Mouse (Mus musculus) MN1 (cell line): ENCODE measurements around the gene Aasdh.
"Not testable (repeated sequence)": the region's sequence is repeated elsewhere in the genome, so short reads cannot be mapped to it uniquely, and the experiment has no call there.

Experiments
- DNase-seq: peaks from one replicate; pipeline ENCODE4 v3.0.0-alpha.2; 2016; ENCODE audit warnings: low spot score

Aasdh gene

GRCm38 (mm10) chr5:76905405-76906154 is at the start of gene Aasdh:
Gene Aasdh, minus strand, starts transcription at chr5:76905514.
- peak; percentile 97 for DNase-seq

- no peak for DNase-seq
These were observed 49.1 kb upstream of the Aasdh start for GRCm38 (mm10) chr5:76954271-76954900.

DNA sequence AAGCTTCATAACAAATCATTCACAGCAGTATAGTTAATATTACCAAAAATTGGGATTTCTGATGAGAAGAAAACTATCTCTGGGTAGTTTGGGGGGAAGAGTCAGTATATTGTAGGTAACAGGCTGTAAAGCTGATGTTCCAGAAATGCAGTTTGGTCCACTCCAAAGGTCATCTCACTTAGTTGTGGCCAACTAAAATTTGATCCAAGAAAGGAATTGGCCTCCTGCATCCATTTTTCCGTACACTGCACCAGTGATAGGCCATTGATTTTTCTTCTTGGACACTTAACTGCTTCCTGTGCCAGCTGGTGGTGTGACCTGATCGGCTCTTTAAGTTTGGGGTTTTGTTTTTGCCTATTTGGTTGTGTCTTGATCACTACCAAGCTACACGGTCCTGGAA is 48.5 kb upstream of the Aasdh start:
- no peak for DNase-seq

DNA sequence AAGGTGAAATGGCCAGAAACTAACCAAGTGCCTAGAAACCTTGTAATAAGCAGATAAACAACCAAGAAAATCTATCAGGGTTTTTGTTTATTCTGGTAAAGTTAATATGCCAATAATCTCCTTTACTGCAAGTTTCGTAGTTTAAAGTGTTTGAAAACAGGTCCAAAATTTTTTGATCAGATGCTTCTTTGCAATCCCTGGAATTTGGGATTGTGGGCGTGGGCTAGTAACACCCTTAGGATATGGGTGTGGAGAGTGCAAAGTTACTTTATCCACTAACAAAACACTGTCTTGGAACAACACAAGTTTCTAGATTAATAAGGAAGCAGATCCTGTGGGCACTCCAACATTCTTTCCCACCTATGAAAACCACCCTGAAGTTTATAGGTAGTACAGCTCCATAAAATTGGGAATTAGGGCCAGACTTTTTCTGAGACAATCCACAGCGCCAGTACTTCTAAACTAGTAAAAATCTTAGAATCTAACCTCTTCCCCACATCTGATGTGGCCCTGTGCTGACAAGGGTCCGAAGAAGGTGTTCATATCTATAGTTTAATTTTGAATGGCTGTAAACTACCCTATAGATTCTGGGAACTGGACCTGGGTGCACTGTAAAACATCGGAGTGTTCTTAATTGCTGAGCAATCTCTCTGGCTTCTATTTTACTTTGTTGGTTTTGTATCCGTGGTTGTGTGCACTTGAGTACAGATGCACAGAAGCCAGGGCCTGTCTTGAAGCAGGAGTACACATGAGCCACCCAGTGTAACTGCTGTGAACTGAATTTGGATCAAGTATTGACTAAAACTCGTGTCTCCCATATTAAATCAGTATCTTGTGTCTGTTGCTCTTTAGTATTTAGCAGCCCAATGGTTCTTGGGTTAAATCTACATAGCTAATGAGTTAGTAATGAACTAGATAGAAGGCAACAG is 47.1 kb upstream of the Aasdh start:
- no peak for DNase-seq

- peak; percentile 97 for DNase-seq
These were observed 46.1 kb upstream of the Aasdh start, which contains the start of the genes Paics and Ppat for GRCm38 (mm10) chr5:76951106-76952027. Gene Paics, plus strand, starts transcription at chr5:76951307. Gene Ppat, minus strand, starts transcription at chr5:76951578.

DNA sequence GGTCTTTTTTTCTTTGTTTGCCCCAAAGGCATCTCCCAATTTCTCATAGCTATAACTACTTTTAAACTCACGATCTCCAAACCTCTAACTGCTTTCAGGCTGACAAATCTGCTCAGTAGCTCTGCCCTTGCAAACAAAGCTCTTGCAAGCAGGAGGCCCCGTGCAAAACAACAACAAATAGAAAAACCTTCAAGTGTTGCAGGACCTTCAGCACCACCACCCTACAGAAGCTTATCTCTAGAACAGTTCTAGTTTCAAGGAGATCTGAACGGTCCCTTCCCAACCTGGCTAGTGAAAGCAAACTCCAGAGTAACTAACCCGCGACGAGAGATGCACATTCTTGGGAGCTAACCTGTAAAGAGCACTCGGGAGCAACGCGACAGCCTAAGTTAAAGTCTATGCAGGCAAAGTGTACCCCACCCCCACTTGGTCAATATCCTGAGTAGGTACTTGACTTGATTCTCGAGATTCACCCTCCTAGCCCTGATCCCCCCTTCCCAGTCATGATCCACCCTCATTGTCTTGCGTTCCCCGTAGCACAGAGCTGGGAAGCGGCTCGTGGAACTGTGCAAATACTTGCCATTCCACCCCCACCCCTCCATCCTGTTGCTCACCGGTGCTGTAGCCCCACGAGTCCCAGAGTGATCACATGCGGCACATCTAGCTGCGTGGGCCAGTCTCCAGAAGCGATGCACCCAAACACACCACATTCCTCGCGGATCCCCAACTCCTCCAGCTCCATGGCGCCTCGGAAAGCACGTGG is 45.2 kb upstream of the Aasdh start:
- no peak for DNase-seq

GRCm38 (mm10) chr5:76947758-76948157 is 42.4 kb upstream of the Aasdh start:
- DNase-seq, result no peak

DNA sequence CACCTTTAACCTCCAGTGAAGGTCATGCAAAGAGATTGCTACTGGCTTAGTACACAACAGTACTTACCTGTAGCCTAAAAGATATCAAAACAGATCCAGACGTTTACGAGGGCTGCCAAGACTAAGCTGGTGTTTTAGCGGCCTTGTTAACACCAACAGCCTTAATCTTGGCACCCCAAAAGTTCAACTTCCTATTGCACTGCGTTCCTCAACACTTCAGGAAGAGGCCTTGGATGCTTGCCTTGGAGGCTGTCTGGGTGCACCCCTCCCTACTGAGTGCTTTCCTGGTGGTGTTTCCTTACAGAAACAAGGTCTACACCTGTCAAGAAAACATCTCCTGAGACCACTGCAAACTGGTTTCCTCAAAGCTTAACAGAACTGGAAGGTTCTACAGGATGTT is 41.8 kb upstream of the Aasdh start:
- no peak for DNase-seq

DNA sequence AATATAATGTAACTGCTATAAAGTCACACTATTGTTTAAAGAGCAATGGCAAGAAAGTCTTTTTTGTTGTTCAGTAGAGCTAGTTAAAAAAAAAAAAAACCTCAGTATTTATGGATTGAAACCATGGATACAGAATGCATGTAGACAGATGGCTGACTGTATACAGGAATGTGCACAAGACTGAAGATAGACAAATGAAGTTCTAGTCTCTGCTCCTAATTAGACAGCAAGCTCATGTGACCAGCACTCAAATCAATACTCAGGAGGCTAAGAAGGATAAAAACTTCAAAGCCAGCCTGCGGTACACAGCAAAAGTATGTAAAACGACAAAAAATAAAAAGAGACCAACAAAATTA is 40.3 kb upstream of the Aasdh start:
- no peak for DNase-seq

DNA sequence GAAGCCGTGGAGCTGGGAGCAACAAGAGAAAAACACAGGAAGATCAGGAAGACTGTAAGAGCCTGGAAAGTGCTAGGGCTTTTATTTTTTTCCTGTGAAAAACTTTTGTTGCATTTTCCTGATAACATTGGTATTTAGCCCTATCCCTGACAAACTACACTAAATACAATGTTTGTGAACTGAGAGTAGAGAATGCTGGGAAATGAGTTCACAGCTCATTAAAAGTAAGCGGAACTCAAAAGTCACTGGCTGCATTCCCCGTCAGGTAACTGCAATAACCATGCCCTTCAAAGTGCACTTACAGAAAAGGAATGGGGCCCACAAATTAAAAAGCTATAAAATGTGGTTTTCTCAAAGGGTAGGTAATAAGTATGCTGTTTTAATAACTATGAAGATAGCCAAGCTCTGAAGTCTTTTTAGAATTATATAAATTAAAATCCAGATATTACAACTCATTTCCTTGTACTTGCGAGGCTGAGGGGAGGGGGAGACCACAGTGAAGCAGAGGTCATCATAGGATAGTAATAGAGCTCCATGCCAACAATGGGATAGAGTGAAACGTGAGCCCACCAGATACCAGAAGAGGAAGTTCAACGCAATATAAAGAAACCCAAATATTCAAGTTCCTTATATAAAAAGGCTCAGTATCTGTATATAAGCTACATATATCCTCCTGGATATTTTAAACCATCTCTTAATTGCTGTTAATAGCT is 39.8 kb upstream of the Aasdh start:
- DNase-seq, result no peak

DNA sequence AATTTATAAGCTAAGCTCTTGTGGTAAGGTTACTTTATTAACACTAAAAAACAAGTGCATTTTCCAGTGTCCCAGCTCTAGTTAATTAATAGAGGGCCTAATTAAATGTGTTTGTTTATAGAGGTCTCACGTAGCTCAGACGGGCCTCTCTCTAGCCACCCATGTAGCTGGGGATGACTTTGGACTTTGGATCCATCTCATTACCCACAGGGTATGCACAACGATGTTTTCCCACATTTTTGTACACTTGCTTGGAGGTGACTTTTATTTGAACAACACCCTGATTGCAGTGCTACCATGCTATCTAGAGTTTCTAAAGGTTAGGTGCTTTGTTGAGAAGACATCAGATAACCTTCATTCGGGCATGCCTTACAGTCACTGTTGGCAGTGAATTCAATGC is 37.2 kb upstream of the Aasdh start:
- no peak for DNase-seq

DNA sequence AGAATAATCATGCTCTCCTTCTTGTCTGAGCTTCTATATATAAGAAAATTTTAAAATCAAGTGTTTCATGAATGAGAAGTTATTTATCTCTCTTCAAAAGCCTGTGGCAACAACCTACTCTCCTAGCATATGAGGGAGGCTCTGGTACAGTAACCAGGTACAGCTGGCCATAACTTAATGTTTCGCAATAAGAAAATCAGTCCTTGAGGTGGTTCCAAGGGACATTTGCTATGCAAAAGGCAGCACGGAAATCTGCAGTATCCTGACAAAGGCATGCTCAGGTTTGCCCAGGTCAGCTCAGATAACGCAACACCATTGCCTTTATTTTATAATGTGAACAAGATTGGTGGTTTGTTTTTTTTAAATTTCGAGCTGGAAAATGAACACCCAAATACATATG is 36.7 kb upstream of the Aasdh start:
- no peak for DNase-seq

- no peak for DNase-seq
These were observed 34.4 kb upstream of the Aasdh start for GRCm38 (mm10) chr5:76939717-76940116.

DNA sequence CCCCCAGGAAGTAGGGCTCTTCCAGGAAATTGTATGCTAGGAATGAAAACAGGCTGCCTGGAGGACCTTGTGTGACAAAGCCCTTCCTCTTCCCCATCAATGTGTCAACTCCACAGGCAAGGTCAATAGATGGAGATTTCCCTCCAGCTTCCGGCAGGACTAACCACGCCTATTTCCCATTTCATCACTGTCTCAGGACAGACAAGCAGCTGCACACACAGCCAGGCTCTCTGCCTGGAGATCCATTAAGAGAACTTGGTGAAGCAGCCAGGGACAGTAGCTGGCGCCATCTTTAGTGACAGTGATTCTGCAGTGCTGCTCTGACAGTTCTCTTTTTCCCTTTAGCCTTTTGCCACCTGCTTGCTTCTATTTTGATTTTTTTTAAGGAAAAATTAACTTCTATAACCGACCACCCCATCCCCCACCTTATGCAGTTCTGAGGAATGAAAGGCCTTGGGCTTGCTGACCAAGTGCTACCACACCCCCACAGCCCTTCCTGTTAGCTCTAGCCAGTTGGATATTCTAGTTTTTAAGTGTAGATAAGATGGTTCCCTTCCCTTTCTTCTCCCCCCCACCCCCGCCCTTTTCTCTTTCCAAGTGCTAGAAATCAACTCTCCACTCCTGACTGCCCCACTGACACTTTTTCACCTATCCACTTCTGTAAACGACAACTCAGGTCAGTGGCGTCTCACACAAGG is 24.0 kb upstream of the Aasdh start:
- peak; percentile 76 for DNase-seq

DNA sequence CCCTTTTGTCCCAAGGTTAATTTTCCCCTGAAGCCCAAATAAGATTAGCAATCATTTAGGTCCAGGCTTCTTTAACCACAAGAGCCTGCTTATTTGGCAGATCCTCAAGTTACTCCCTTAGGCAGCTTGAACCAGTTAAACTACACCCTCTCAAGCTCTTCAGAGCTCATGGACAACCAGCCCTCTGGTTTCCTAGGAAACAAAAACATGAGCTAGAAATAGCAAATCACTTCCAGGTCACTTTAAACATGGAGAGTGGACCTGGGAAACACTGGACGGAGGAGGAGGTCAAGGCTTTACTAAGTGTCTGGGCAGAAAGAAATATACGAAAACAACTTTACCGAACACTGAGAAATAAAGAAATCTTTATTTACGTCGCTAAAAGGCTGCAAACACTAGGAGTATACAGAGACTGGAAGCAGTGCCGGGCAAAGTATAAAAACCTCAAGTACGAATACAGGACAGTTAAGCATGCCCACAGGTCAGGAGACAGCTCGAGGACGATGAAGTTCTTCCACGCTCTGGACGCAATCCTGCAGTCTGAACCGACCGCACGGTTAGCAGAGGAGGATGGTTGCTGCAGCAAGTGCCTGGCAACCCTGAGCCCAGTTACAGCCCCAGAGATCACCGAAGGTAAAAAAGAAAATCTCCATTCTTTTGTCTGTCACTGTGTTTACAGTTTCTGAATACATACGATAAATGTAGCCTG is 23.0 kb upstream of the Aasdh start:
- peak; percentile 88 for DNase-seq

- DNase-seq, result no peak
These were observed 19.0 kb upstream of the Aasdh start for GRCm38 (mm10) chr5:76924296-76924695.

DNA sequence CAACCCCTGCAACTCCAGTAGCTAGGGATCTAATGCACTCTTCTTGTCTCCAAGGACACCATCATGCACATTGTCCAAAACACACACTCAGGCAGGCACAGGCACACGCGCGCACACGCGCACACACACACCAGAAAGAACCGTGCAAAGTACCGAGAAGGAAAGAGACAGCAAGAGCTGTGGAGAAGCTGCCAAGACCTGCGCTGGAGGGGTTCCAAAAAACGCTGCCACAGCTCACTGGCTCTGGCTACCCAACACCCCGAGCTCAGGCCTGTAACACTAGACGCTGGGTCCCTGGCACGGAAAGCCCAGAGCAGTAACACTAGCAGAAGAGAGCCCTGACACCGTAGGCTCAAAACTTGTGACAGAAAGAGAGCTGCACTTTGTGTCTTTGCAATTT is 18.1 kb upstream of the Aasdh start:
- DNase-seq, result peak; percentile 81

DNA sequence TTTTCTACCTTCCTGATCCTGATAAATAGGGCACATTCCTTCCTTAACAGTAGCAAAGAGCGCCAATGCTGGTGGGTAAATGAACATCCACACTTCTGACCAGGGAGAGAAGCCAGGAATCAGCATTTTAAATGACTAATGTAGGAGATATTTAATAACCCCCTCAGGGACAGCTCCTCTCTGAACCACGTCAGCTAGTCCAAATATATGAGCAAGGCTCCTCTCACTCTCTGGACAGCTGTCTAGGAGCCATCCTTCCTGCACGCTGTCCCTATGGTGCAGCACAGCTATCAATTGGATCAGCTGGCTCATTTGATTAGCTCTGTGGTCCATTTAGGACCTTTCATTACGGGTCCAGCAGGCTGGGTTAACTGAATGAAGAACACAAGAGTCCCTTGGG is 17.5 kb upstream of the Aasdh start:
- peak; percentile 50 for DNase-seq

DNA sequence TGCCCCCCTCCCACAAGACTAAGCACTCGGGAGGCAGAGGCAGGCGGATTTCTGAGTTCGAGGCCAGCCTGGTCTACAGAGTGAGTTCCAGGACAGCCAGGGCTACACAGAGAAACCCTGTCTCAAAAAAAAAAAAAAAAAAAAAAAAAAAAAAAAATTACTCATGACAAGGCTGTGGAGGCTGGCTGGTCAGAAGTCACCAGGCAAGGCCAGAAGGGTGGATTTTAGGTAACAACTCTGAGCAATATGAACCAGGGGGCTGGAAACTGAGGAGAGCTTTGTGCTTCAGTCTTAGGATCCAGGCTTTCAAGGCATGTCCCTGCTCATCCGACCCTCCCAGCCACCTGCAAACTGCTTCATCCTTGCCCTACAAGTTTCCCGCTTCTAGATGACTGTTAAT is 7.2 kb upstream of the Aasdh start:
- not testable (repeated sequence) for DNase-seq
